Mouse (Mus musculus) small intestine, adult 2 months (tissue): Measurements from ENCODE around the gene 4931414P19Rik. TPM values are rescaled to one million over a fixed set of nuclear protein-coding genes. Genes with fewer than 3 reads are reported as not detected.

ENCODE experiments used
- H3K27ac ChIP-seq: fragments of 200-500 bp; 2 replicates; pipeline ENCODE4 v1.5.1; 2012; ENCODE audit warnings: low read depth, low read length, control low read depth, inconsistent platforms; ENCODE audit not compliant: insufficient read depth
- H3K27me3 ChIP-seq: fragments of 200-500 bp; 2 replicates; pipeline ENCODE4 v1.6.1; 2012; ENCODE audit warnings: mild to moderate bottlenecking, moderate library complexity, low read length, inconsistent platforms; ENCODE audit not compliant: control insufficient read depth, insufficient read depth
- H3K36me3 ChIP-seq: fragments of 200-500 bp; 2 replicates; pipeline ENCODE4 v1.6.1; 2012; ENCODE audit warnings: mild to moderate bottlenecking, low read length, control low read depth, inconsistent platforms; ENCODE audit not compliant: control insufficient read depth, insufficient read depth
- H3K4me1 ChIP-seq: fragments of 200-500 bp; 2 replicates; pipeline ENCODE4 v1.6.1; 2012; ENCODE audit warnings: low read length, inconsistent platforms, mixed read lengths; ENCODE audit not compliant: control insufficient read depth, insufficient read depth, insufficient read length
- H3K4me3 ChIP-seq: fragments of 200-500 bp; 2 replicates; pipeline ENCODE4 v1.5.1; 2012; ENCODE audit warnings: low read depth, mild to moderate bottlenecking, control low read depth, inconsistent platforms, low read length, moderate library complexity
- CTCF ChIP-seq: fragments of 200-500 bp; IDR thresholded peaks from 2 replicates; pipeline ENCODE4 v1.5.1; 2012; ENCODE audit warnings: low read depth, mild to moderate bottlenecking, control low read depth, inconsistent platforms, low read length, moderate library complexity, mixed read lengths; ENCODE audit not compliant: insufficient replicate concordance, insufficient read length; ENCODE audit errors: extremely low read depth
- POLR2A ChIP-seq: fragments of 200-500 bp; IDR thresholded peaks from 2 replicates; pipeline ENCODE4 v1.6.1; 2012; ENCODE audit warnings: low read depth, mild to moderate bottlenecking, control low read depth, inconsistent platforms, low read length, moderate library complexity
- WGBS: fragments of 180-500 bp; shearing (Covaris S2); methylation state at CpG from one replicate; pipeline ENCODE4 v1.1.7; 2018; 5-methylcytosine and 5-hydroxymethylcytosine counted together
- polyA plus RNA-seq: library from polyadenylated mRNA; depleted of rRNA; stranded (reverse); fragments of >200 nt; gene quantifications from 2 replicates; pipeline ENCODE4 v1.2.3, GENCODE M21; 2012

4931414P19Rik gene
- polyA plus RNA-seq, 1 experiment: 5.6 TPM

GRCm38 (mm10) chr14:54569451-54570392, 36.1 kb downstream of the 4931414P19Rik start:
- Histone ChIP-seq H3K4me3 (no peak overlapping the region), H3K4me1 (peaks cover 8% of the 10 kb centered on the region; the same call in 1 of the 2 replicates), H3K27ac (no peak overlapping the region), H3K27me3 (no peaks in the 10 kb centered on the region), H3K36me3 (no peaks in the 10 kb centered on the region; the same call in 1 of the 2 replicates)
- 87% methylated on average over 17 of the region's 17 CpGs for WGBS
- TF ChIP-seq POLR2A: no peak
- TF ChIP-seq CTCF: no peak

- Histone ChIP-seq H3K27ac (no peak overlapping the region), H3K36me3 (no peaks in the 10 kb centered on the region; the same call in 1 of the 2 replicates), H3K27me3 (no peaks in the 10 kb centered on the region), H3K4me3 (no peak overlapping the region), H3K4me1 (peaks cover 4% of the 10 kb centered on the region; the same call in 1 of the 2 replicates)
- 72% methylated on average over 15 of the region's 15 CpGs for WGBS
- TF ChIP-seq POLR2A (no peak), CTCF (peak; percentile 85; the same call in 1 of the 2 replicates)
Observed at GRCm38 (mm10) chr14:54568694-54569414, 36.9 kb downstream of the 4931414P19Rik start.

GRCm38 (mm10) chr14:54560527-54561242, 45.1 kb downstream of the 4931414P19Rik start:
- H3K36me3 ChIP-seq: no peaks in the 10 kb centered on the region
- H3K4me3 ChIP-seq: no peak overlapping the region
- no peaks in the 10 kb centered on the region for H3K4me1 ChIP-seq
- no peaks in the 10 kb centered on the region for H3K27me3 ChIP-seq
- TF ChIP-seq POLR2A (no peak), CTCF (no peak)
- WGBS: 76% methylated on average over 14 of the region's 14 CpGs
- no peak overlapping the region for H3K27ac ChIP-seq

- H3K27me3 ChIP-seq: no peaks in the 10 kb centered on the region
- 60% methylated on average over 8 of the region's 8 CpGs for WGBS
- no peaks in the 10 kb centered on the region for H3K36me3 ChIP-seq
- no peak overlapping the region for H3K27ac ChIP-seq
- no peak for TF ChIP-seq POLR2A
- no peak for TF ChIP-seq CTCF
- no peak overlapping the region for H3K4me3 ChIP-seq
- peaks cover 3% of the 10 kb centered on the region for H3K4me1 ChIP-seq
Observed at GRCm38 (mm10) chr14:54557330-54557729, 48.5 kb downstream of the 4931414P19Rik start.

- H3K36me3 ChIP-seq: no peaks in the 10 kb centered on the region
- peak; percentile 60; the same call in 1 of the 2 replicates for TF ChIP-seq CTCF
- TF ChIP-seq POLR2A: peak; percentile 75; the same call in 1 of the 2 replicates
- H3K27ac ChIP-seq: peak within 1 kb of the TSS; percentile 83
- H3K4me3 ChIP-seq: peak within 1 kb of the TSS; percentile 72
- WGBS: under 1% methylated on average over 76 of the region's 76 CpGs
- no peaks in the 10 kb centered on the region for H3K27me3 ChIP-seq
- H3K4me1 ChIP-seq: peaks cover 3% of the 10 kb centered on the region
Observed at GRCm38 (mm10) chr14:54553975-54554769, 51.6 kb downstream of the 4931414P19Rik start, which contains the start of gene Haus4. TSS of gene Haus4 (minus strand) at chr14:54554616.

- Histone ChIP-seq H3K4me3 (peak overlapping the region; percentile 72), H3K27ac (peak overlapping the region; percentile 69), H3K36me3 (0 out of 2 replicates have a peak, but pooled peaks cover 2% of the 10 kb centered on the region), H3K27me3 (no peaks in the 10 kb centered on the region), H3K4me1 (peaks cover 3% of the 10 kb centered on the region)
- WGBS: 2% methylated on average over 21 of the region's 21 CpGs
- TF ChIP-seq POLR2A: no peak
- no peak for TF ChIP-seq CTCF
Observed at GRCm38 (mm10) chr14:54553454-54553974, 52.3 kb downstream of the 4931414P19Rik start.
